Mouse (Mus musculus): Measurements from ENCODE around the gene Ssr2.

DNA sequence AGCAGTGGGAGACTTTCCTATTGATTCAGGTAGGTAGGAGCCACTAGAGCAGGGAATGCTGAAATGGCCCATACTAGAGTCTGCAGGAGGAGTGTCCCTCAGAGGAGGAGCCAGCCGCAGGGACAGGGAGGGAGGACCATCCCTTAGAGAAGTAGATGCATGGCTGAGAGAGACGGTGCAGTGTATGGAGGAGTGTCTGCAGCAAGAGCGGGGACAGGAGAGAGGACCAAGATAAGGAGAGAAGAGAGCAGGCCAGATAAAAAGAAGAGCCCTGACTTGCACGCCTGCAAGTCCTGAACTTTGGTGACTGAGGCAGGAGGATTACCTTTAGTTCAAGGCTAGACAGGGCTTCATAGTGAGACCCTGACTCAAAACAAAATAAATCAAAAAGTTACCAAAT, 51.4 kb downstream of the Ssr2 start:
- TF ChIP-seq CTCF (IDR thresholded peaks at IDR 0.05; ENCODE audit: low read depth) (no peak), EP300 (optimal IDR thresholded peaks at IDR 0.05) (no peak)

All from stomach, postnatal 0 days (tissue).